Mouse (Mus musculus) stomach, postnatal 0 days (tissue): ENCODE results near the gene Cux2.

ENCODE experiments used
- CTCF ChIP-seq: IDR thresholded peaks from 2 replicates; pipeline ENCODE4 v1.5.1; 2016; ENCODE audit warnings: antibody characterized with exemption, low read depth, mild to moderate bottlenecking, moderate library complexity
- EP300 ChIP-seq: optimal IDR thresholded peaks from 2 replicates; pipeline ENCODE3; 2016; ENCODE audit warnings: antibody characterized with exemption

DNA sequence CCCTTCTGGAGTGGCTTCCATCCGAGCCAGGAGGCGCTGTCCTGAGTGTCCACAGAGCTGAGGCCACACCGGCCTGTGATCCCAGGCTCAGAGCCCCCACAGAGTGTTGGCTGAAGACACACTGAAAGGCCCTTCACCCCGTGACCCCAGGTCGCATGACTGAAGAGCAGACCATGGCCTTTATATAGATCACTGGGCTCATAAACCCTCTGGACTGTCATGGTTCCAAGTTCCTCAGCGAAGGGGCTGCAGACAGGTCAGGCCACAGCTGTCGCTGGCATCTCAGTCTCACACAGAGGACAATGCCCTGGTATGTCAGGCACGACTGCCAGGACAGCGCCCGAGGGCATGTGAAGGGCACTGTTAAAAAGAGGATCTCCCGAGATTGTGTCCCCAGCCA, 42.9 kb upstream of the Cux2 start:
- TF ChIP-seq CTCF = no peak
- TF ChIP-seq EP300 = no peak
